Mouse (Mus musculus): ENCODE results near the gene Ppp1r37.

The Ppp1r37 gene

DNA sequence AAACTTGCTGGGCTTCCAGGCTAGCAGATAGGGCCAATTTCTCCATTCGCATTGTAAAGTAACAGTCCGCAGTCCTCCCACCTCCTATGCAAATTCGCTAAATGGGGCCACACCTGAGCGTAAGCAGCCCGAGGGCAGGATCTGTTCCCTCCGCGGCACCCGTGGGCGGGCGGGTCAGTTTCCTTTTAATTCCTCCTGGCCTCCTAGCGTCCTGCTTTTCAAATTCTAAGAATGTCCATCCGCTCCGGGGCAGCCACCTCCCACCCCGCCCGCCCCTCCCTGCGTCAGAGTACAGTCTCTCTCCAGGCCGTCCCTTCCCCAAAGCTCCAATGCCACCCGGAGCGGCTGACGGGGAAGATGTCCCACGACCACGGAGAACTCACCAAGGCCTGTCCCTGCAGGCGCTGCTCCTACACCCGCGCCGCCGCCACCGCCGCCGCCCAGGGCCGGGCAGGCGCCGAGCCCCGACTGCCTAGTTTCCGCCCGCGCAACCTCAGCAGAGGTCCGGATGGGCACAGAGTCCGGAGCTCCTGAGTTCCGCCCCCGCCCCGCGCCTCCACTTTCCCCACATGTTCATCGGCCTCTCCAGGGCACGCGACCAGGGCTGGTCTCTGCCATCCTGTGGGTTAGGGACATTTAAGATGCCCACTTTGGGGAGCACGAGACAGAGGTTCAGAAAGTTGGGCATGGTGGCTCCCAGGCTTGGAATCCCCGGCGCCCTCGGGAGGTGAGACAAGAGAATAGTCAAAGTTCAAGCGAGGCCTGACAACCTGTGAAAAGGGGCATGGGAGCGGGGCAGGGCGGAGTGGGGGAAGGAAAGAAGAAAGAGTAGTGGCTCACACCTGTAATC, 10.3 kb upstream of the Ppp1r37 start:
- CTCF ChIA-PET: no interaction called here

DNA sequence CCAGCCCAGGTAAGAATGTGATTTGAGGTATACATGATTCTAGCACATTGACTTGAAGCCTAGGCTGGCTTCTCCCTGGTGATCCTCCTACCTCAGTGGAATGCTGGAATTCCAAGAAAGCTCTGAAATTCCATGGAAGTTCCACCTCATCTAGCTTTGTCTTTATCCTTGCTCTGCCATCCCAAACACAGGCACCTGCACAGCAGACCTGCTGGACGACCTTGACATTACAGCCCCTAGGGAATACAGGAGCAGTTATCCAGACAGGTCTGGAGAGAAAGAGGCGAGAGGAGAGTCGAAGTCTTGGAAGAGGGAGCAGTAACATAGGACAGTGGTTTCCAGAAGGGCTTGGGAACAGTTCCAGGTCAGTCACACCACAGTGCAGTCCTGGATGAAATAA, 6.8 kb upstream of the Ppp1r37 start:
- CTCF ChIA-PET: interaction anchor here (0.6 kb wide), 1 partner anchor 36 kb away, joined by 4 read pairs; no protein-coding TSS in a partner anchor

DNA sequence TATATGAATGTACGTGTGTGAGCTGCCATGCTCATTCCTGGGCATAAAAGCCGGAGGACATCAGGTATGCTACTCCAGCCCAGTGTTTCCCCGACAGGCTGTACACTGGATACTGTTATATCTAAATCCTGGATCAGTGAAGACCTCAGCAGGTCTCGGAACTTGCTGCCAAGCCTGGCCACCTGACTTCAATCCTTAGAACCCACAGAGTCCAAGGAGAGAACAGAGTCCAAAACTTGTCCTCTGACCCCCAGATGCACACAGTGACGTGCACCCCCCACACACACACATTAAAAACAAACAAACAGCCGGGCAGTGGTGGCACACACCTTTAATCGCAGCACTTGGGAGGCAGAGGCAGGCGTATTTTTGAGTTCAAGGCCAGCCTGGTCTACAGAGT, 4.5 kb upstream of the Ppp1r37 start:
- CTCF ChIA-PET: no interaction called here

DNA sequence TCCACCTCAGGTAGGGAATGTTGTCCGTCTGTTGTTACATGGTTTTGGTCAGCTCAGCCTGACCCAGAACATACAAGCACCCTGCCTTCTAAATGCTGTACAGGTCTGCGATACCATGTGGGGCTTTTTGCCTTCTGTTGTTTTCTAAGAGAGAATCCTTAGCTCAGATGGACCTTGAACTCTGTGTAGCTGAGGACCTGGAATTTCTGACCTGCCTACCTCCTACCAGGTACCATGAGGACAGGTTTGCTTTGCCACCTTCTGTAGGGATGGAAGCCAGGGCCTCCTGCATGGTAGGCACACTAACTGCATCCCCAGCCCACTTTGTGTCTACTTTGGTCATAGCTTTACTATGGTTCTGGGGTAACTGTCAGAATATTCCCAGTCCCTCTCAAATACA, 2.9 kb upstream of the Ppp1r37 start:
- CTCF ChIA-PET: interaction anchor here (0.7 kb wide), 1 partner anchor 24 kb away, joined by 3 read pairs; no protein-coding TSS in a partner anchor

DNA sequence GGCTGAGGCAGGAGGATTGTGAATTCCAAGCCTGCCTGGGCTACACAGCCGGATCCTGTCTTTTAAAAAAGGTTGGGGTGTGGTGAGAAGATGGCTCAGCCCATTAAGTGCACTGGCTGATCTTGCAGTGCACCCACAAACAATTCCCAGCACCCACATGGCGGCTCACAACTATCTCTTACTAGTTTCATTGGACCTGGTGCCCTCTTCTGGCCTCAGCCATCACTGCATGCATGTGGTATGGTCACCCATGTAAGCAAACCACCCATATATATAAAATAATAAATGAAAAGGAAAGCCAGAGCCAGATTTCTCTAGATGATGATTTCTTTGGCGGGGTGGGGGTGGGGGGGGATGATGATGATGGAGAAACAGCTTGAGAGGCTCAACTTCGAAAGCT, 1.6 kb upstream of the Ppp1r37 start:
- CTCF ChIA-PET: interaction anchor here (0.5 kb wide), 1 partner anchor 21 kb away, joined by 3 read pairs; no protein-coding TSS in a partner anchor

DNA sequence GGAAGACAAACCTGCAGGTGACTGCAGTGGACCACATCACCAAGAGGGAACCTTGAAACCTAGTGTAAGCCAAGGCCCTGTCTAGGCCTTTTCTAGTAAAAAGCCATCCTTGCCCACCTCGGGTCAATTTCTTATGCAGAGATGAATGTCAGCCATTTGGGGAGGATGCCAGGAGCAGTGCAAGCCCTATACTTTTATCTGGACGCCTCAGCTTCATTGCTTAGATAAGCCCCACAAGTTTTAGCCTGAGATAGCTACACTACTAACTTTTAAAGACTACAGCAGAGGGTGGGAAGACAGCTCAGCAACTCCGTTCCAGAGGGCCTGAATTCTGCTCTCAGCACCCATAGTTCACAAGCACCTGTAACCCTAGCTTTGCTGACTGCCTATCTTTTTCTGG, 1.0 kb upstream of the Ppp1r37 start:
- CTCF ChIA-PET: no interaction called here

DNA sequence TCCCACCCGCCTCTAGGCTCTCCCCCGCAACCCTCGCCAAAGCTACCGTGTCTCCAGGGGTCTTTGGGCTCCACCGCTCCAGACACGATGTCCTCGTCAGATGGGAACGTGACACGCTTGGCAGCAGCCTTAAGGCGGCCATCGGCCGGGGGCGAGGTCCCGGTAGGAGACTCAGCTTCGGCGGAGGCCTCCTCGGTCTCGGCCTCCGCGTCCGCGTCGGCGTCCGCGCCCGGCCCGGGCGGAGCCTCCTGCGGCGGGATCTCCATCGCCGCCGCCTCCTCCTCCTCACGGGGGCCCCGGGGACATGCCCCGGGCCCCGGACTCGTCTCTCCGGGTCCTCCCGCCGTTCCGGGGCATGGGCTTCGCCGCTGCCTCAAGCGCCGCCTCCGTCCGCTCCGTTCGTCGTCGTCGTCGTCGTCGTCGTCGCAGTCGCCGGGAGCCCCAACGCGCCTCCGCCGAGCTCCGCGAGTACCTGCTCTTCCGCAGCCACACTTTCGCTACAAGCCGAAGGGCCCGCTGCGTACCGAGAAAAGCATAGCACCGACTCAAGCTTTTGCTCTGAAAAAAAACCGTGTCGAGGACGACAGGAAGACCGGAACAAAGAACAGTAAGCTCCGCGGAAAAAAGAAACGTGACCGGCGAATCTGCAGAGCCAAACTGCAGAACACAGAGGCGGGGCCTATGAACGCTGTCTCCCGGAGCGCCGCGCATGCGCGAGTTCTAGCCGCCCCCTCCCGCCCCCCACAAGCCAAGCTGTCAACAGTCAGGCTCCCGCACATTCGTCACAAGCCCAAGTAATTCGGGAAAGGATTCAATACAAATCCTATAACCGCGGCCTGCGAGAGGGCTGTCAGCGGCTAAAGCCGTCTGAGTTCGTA, 872 bp downstream of the Ppp1r37 start:
- CTCF ChIA-PET: interaction anchor here (0.6 to 1.4 kb wide), 3 partner anchors 9 to 54 kb away, joined by 3 to 5 read pairs (median 4); partner anchors contain the start of genes Bloc1s3 and Trappc6a

DNA sequence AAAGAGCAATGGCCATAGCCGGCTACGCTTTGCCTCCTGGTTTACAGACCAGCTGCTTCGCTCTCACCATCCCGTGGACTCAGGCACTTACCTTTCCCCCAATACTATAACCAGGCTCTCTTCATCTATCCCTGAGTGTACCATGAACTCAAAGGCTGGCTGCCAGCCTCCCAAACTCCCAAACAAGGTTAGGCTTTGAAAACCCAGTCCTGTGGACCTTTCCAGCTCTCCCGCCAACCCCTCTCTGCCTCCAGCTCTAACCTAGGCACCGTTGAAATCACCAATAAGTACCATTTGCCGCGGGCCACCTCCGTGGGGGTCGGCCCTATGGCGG, 1.5 kb downstream of the Ppp1r37 start:
- CTCF ChIA-PET: interaction anchor here (0.6 kb wide), 1 partner anchor 183 kb away, joined by 3 read pairs; no protein-coding TSS in a partner anchor

DNA sequence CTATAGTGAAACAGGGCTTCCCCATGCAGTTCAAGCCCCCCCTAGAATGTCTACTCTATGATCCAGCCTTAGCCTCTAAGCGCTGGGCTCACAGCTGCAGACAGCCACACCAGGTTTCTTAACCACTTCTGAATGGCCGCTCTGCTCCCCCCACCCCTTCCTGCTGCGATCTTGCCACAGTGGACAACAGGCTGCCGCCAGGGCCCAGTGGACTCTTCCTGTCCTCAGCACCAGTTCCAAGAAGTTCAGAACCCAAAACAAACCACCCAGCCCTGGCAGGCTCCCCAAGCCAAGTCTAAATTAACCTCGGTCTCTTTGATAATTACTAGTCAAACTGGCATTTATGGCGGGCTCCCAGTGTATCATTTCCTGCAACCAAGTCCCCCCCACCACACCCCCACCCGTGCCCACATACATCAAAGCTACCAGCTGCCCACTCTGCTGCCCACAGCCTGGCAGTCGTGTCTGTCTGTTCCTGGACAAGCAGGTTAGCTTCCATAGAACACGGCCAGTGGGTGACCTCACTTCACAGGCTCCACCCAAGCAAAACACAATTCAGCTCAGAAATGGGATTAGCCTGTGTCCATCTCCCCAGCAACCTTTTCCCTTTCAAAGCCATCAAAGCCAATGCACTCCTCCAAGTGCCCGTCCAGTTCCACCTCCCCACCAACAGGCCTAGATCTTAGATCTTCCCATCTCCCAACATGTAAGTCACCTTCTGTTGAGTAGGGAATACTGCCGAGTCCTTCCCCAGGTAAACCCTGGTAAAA, 2.2 kb downstream of the Ppp1r37 start:
- CTCF ChIA-PET: interaction anchor here (0.6 kb wide), 1 partner anchor 182 kb away, joined by 3 read pairs; no protein-coding TSS in a partner anchor

DNA sequence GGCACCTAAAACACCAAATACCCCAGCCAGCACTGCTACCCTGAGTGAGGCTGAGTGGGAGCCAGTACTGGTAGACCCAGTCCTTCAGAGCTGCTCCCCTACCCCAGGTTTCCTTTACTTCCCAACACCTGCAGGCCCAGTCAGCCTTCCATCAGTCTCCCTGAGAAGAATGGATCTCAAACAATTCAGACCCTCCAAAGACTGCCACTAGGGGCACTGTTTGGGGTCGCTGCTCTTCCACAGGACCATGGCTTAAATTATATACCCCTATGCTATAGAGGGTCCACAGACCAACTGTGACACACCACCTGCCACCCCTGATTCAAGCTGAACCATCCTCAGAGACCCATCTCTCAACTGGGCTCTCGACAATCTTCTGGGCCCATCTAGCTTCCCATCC, 3.9 kb downstream of the Ppp1r37 start:
- CTCF ChIA-PET: no interaction called here

DNA sequence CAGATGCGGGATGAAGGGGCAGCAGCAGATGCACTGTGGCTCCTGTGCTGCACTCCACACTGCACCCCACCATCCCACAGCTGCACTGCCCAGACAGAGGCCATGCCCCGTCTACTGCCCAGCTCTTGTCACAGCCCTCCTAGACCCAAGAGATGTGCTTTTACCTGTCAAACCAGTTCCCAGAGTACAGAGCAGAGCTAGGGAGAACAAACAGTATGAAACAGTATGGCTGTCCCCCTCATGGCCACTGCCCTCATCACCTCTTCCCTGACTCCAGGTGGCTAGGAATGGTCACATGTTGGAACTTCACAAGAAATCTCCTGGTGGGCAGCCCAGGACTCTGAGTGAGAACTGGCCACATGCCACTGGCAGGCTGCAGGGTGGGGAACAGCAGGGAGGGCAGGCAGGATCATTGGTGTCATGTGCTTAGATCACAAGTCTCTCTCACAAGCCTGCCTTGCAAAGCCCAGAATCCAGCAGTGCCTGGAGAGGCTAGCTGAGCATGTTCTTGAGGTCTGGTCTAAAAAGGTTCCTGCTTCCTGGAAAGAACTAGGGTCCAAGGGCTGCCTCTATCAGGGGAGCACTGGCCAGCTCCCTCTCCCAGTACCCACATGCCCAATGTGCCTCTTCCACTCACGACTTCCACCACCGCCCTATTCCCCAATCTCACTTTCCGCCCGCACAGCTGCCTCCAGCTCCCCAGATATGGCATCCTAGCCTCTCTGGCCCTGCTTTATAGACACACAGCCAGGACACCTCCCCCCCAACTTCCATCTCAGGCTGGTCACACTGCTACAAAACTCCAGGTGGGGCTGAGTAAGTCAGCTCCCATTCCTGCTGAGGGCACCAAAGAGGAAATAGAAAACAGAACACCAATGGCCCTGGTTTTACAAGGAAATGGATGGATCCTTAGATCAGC, 4.6 kb downstream of the Ppp1r37 start:
- CTCF ChIA-PET: interaction anchor here (0.6 to 0.7 kb wide), 2 partner anchors 42 to 211 kb away, joined by 12 to 20 read pairs; no protein-coding TSS in a partner anchor

DNA sequence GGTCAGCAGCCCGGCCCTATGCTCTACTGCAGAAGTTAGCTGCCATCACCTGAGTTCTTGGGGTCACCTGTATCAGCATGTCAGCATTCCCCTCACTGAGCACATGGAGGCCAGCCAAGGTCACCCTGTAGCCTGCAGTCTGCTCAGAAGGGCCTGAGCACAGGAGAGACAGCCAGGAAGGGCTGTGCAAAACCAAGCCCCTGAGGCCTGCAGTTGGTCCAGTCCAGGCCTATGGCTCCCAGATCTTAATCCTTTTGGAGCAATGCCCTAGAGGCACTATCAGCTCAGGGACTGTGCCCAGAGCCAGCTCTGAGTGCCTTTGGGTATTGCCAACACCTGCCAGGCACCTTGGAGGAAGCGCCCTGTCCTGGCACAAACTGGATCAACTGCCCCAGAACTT, 5.8 kb downstream of the Ppp1r37 start:
- CTCF ChIA-PET: interaction anchor here (0.7 kb wide), 1 partner anchor 210 kb away, joined by 12 read pairs; no protein-coding TSS in a partner anchor

DNA sequence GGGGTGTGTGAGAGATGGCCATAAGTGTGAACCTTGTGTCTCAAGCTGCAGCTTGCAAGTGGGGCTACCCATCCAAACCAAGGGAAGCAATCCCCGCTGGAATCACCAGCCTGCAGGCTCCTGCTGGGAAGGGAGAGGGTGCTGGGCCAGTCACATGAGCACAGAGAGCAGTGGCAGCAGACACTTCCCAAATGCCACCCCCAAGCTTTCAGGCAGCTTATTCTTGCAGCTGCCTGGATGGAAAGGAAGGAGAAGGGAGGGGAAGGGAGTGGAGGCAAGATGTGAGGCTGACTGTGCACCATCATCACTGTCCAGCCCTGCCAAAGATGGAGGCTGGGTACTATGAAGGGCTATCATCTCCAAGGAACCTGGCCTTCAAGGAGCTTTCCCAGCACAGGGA, 8.7 kb downstream of the Ppp1r37 start:
- CTCF ChIA-PET: no interaction called here

DNA sequence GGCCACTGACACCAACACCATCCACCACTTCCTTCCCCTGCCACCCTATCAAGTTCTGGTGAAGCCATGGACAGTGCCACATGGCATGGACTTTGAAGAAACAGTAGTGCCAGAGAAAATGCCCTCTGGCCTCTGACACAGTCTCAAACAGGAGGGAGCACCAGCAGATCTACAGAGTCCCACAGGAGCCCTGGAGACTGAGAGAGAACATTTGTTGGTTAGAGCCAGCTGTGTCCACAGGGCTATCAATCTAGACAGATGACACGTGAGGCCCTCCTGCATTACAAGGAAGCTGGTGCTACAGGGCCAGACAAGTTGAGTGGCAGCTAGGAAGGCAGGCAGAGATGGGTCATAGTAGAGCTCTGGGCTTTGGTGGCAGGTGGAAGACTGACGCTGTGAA, 10.4 kb downstream of the Ppp1r37 start:
- CTCF ChIA-PET: no interaction called here

DNA sequence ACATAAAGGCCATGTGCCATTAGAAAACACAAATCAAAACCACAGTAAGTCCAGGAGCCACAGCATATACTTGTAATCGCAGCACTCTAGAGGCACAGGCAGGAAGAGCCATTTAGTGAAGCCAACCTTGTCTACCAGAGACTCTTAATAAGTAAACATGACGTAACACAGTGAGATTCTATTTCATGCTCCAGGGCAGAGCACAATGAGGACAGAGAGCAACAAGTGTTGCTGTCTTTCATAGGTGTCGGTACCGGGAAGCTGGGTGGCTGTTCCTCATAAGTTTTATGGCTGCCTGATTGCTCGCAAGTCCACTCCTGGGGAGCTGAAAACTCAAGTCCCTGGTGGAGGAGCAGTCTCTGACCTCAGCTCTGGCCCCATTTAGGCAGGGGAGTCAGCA, 11.2 kb downstream of the Ppp1r37 start:
- CTCF ChIA-PET: no interaction called here

DNA sequence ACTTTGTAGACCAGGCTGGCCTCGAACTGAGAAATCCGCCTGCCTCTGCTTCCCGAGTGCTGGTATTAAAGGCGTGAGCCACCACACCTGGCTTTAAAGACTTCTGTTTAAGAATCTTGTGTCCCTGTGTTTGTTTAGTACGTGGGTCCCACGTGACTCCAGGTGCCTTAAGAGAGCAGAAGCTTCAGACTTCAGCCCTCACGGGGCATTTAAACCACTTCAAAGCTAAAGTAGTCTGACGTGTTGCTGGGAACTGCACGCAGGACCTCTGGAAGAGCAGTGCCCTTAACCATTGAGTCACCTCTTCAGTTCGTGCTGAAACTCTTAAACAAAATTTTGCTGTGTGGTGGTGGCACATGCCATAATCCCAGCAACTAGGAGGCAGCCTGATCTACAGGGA, 13.5 kb downstream of the Ppp1r37 start:
- CTCF ChIA-PET: no interaction called here

DNA sequence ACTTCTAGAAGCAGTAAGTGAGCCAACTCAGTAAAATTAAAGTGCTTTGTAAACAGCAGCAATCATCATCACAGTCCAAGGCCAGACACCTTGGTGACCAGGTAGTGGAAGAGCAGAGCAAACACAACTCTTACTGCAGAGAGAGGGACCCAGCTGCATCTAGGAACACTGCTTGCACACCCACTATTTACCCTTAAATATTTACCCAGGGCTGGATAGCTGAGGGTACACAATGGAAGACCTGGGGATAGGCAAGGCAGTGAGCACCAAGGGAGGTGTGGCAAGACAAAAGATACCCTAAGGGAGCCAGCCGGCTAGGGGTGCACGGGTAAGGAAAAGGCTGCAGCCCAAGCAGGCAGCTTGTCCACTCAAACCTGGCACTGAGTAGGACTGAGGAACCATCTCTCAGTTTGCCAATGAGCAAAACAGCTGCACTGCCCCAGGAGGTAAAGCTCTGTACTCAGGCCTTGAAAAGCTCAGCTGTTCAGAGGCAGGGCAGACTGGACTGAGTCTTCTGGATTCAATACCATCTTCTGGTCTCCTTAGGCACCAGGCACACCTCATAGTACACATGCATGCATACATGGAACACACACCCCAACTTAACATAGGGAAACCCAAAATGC, 15.4 kb downstream of the Ppp1r37 start:
- CTCF ChIA-PET: no interaction called here

DNA sequence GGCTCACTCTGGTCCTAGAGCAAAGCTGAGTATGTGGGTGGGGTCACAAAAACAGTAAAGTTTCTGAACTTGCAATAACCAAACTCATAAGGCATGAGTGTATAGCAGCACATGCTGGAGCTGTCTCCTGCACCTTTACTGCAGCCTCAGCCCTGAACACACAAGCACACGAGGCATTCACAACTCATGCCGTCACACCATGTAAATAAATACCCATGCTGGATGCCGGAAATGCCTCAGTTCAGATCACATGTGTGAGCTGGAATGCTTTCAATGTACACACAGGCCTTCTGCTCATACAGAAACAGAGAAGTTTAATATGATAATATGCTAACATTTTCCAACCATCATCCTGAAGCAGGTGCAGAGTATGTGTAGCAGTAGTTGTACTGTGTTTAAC, 16.9 kb downstream of the Ppp1r37 start:
- CTCF ChIA-PET: no interaction called here

DNA sequence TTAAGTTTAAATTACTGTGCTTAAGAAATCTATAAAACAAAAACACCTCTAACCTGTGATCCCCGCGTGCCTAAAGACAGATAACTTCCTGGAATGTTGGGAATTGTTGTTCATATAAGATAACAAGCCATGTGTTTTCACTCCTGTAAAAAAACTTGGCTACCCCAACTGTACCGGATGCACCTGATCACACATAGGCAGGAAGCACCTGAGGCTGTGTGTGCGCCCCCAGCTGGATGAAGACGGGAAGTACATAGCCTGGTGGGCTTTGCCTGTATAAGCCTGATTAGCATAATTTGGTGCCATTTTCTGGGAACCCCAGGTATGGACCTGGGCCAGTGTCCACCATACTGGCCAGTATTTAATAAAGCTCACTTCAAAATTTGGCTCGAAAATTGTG, 19.3 kb downstream of the Ppp1r37 start:
- CTCF ChIA-PET: no interaction called here

DNA sequence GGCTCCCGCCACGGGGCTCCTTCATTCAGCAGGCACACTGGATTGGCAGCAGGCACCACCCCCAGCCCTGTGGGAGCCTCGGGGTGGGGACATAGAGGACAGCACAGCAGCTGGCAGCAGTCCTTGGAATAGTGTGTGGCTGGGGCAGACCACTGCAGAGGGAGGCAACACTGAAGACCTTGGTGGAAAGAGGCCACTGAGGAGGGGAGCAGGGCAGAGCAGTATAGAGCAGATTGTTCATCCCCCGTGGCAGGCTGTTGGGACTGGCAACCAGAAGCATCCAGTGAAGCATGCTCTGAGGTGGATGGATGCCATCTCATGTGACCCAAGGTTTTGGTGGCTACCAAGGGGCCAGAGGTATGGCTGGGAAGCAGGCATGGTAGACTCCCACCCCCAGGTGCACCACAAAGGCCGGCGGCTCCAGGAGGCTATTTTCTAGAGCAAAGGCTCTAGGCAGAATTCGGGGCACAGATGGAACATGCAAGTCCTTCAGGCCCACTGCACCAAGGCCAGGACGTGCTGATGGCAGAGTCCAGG, 20.7 kb downstream of the Ppp1r37 start:
- CTCF ChIA-PET: no interaction called here
